Mouse (Mus musculus) erythroblast, embryonic 14.5 days (primary cell): ENCODE results near the gene Fam8a1.

Source experiments
- GATA1 ChIP-seq: IDR thresholded peaks from 2 replicates; pipeline ENCODE4 v1.6.1; 2012; ENCODE audit warnings: low read length, inconsistent platforms, mixed read lengths
- TAL1 ChIP-seq: IDR thresholded peaks from 3 replicates; pipeline ENCODE4 v1.6.1; 2012; ENCODE audit warnings: low read length, inconsistent platforms, mixed read lengths

DNA sequence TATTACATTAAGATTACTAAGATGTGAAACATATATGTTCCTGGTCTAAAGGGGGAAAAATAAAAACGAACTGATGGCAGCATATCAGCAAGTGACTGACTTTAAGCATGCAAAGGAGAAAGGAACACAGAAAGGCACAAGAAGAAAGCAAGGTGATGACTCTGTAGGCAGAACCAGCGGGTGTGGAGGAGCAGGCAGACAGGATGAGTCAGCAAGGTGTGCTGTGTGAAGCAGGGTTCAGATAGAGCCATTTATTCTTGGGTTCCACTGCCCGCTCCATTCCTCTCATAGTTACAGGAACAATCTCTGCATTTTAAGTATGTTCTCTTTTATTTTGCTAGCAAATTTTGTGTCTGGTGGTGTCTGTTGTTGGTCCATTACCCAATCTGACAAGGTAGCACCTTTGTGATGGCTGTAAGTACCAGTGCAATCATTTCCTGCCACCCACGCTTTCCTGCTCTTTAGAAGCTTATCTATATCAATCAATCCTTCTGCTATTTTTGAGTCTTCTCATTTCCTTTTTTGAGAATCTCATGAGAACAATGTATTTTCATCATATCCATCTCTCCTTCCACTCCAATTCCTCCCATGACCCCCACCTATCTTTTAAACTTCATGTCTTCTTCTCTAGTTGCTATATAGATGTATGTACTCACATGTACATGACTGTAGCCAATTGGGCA is 21.4 kb downstream of the Fam8a1 start:
- no peak for TF ChIP-seq GATA1
- no peak for TF ChIP-seq TAL1
